Mouse (Mus musculus): ENCODE results near the gene Dscaml1. TPM values are rescaled to one million over a fixed set of nuclear protein-coding genes. Genes with fewer than 3 reads are reported as not detected.
"Not testable (repeated sequence)": the region's sequence is repeated elsewhere in the genome, so short reads cannot be mapped to it uniquely, and the experiment has no call there.

Gene Dscaml1
- polyA plus RNA-seq, 2 experiments from 2014 or later = not detected

DNA sequence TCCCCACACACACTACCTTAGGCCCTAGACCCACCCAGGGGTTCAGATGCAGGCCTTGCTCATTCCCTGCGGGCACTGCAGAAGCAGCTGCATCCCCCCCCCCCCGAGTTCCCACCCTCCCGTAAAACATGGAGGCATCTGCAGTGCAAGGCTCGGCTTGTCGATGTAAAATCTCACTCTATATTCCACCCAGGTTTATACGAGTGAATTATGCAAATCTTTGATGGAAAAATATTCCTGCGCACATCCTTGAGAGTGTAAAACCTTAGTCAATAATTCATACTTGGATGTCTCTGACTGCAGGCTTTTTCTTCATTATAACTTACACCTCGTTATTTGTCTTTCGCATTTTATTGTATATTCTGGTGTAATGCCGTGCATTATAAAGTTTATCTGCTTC lies 272.7 kb downstream of the Dscaml1 start:
- no peak for ATAC-seq

DNA sequence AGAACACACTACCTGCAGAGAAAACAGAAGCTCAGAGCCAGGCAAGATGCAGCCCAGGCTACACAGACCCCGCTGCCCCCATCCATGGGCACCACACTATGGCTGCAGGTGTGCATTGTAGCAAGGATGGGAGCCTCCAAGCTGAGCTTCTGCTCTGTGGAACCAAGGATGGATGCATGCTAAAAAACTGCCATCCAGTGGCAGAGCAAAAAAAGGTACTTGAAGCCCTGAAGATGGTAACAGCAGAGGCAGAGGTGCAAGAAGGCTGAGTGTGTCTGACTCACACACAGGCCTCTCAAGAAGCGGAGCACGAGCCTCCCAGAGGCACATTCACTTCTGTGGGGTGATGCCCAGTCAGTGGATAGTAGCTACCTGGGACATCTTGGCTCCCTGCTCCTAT lies 276.8 kb downstream of the Dscaml1 start:
- no peak for ATAC-seq

DNA sequence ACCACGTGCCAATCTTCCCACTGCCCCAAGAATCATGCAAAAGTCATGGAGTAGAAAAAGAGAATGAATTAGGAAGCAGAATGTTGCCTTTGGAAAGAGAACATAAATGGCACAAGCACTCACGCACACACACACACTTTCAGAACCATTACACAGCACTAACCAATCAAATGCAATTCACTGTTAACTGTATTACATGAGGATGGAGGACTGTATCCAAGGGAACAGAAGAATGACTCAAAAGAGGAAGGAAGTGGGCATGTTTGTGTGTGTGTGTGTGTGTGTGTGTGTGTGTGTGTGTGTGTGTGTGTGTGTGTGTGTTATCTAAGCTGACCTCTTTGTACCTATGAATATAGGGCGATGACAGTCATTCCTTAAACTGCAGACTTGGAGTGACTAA lies 278.0 kb downstream of the Dscaml1 start:
- ATAC-seq = no peak

DNA sequence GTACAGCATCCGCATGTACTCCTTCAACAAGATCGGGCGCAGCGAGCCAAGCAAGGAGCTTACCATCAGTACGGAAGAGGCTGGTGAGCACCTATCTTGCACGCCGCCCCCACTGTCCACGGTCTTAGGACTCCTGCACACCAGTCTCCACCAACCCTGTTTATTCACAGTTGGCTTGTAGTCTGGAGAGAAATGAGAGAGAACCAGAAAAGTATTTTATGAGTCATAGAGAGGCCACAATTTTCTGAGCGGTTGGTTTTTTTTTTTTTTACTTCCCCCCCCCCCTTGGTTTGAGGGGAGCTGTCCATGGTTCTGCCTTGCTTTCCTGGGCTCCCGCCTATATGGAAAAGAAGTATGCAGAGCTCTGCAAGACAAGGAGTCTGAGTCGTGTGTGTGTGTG lies 283.9 kb downstream of the Dscaml1 start:
- ATAC-seq = no peak

DNA sequence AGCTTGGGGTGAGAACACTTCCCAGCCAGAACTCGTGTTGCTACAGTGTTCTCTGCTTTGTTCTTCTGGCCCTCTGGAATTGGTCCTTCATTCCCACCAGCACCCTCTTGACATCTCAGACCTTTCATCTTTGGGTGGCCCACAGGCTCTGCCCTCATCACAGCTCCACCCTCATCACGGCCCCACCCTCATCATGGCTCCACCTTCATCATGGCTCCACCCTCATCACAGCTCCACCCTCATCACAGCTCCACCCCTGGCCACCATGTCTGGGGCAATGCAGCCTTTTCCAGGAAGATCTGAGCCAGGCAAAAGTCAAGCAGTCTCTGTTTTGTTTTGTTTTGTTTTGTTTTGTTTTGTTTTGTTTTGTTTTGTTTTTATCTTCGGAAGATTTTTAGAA lies 289.0 kb downstream of the Dscaml1 start:
- ATAC-seq = no peak

DNA sequence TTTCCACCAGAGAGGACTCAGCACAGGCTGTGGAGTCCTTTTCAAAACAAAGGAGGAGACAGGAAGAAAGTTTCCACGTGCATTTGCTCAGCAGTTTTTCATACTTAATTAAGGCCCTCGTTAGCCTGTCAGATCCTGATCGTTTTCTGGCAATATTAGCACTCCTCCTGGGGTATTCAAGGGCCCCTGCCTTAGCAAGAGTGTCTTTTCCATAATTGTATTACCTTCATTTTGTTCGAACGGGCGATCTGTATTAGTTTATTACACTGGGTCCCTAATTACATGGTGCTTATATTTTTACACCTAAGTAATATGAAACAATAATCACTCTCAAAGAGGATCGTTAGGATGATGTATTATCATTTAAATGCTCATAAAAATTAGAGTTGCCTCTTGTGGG lies 293.6 kb downstream of the Dscaml1 start:
- ATAC-seq = no peak

DNA sequence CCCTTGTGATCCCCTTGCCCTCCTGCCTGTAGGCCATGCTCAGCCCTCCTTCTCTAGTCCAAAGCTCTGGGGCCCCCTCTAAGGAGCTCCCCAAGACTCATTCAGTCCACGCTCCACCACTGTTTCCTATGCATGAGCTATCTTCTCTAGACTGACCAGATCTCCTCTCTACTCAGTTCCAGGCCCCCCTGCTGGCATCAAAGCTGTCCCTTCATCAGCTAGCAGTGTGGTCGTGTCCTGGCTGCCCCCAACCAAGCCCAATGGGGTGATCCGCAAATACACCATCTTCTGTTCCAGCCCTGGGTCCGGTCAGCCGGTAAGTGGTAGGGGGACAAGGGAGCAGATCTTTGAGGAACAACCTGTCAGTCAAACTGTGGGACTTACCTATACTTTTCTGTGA lies 305.4 kb downstream of the Dscaml1 start:
- no peak for ATAC-seq

DNA sequence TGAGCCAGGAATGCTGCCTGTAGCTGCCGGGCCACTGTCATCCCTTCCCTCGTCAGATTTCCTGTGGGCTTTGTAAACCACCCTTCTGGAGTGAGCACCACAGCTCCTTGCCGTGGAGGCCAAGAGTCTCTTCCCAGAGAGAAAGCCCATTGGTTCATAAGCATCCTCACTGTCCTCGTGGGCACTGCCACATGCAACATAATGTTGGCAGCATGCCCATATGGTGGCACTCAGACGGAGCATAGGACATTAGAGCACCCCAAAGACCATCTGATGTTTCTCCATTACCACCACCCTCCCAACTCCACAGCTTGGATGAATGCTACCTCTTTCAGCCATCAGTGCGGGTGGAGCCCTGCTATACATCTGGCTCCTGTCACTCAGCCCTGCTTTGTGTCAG lies 306.8 kb downstream of the Dscaml1 start:
- no peak for ATAC-seq

DNA sequence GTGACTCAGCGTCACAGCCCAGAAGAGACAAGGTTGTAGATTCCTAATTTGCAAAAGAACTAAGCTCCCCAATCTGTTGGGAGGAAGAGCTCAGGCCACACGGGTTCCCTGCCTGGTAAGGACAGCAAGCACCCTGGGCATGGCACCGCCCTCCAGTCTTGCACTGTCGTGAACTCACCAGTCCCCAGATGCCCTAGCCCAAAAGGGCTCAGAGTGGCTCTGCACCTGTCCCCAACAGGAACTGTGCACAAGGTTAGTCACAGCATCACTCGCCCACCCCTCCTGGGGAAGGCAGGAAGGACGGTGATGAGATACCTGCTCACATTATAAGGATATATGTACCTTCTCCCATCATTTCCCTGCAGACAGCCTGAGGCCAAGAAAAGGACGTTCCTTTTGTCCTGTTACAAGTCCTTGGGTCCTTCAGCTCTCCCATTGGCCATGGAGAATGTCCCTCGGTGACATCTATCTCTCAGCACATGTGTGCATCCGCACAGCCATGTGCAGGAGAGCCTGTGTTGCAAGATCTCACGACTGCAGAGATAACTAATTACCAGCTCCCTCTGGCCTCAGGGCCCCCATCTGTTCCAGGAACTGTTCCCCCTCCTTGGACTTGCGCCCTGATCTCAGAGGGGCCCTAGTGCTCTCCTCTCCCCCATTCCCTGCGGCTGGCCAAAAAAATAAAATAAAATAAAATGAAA lies 312.7 kb downstream of the Dscaml1 start:
- no peak for ATAC-seq

DNA sequence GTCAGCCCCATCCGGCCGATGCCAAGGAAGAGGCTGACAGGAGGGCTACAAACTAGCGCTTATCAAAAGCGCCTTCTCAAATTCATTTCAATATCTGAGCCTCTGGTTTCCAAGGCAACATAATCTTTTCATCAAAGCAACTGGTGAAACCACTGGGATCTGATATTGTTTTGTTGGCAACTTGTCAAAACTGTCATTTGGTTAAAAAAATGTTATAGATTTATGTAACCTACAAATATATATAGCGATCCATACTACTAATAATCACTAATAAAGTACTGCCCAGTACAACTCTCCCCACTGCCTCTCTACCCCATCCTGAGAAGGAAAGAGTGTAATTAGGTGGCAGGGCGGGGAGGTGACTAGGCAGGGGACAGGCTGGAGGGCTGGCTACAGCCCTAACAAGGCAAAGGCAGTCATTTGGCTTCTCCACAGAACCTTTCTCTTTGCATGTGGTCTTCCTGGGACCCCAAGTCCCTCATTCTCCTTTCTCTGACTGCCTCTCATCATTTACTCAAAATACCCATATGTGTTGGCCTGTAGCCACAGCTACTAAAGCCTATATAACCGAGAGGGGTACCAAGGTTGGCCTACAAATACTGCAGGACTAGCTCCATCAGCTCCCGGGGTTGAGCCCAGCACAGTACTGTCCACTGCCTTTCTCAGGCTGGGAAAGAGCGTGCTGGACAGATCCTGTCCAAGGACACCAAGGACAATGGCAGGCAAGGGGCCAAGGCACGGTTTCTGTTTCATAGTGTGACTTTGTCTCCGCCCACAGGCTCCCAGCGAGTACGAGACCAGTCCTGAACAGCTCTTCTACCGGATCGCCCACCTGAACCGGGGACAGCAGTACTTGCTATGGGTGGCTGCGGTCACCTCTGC lies 313.5 kb downstream of the Dscaml1 start:
- ATAC-seq = no peak

DNA sequence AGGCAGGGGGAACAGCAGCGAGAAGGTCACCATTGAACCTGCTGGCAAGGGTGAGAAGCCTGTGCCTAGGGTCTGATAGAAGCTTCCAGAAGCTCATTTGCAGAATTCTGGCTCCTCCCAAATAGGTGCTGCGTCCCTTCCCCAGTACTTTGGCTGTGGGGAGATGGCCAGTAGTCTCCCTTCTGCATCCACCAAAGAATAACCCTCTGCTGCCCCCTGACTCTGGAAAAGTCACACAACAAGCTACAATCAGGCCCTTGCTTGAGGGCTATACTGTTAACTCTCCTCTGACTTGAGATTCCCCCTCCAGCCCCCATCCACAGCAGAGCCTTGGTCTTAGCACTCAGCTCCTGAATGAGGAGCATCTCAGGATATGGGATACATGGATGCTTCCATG lies 314.2 kb downstream of the Dscaml1 start:
- no peak for ATAC-seq

DNA sequence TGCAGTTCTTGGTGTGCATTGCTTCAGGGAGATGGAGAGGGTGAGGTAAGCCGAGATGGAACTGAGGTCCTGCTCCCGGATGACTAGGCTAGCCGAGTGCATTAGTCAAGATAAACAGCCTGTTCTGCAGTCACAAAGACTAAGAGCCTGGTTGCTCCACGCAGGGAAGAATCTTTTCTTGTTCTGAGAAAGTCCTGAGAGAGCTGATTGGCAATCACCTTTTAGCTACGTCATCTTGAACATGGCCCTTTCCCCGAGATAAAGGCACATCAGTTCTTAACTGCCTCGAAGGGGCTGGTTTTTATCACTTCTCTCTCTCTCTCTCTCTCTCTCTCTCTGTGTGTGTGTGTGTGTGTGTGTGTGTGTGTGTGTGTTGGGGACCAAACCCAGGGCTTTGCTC lies 319.0 kb downstream of the Dscaml1 start:
- ATAC-seq = no peak

DNA sequence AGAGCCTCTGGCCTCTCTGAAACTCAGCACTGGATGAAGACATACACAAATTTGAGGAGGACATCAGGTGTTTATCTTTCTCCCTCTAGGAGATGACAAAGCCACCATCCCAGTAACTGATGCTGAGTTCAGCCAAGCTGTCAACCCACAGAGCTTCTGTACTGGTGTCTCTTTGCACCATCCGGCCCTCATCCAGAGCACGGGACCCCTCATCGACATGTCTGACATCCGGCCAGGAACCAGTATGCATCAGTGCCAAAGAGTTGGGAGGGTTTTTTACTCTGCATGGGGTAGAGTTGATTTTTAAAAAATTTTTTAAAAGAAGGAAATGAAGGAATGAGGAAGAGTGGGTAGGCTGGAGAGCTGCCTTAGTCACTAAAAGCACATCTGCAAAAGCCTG lies 323.5 kb downstream of the Dscaml1 start:
- ATAC-seq = no peak

DNA sequence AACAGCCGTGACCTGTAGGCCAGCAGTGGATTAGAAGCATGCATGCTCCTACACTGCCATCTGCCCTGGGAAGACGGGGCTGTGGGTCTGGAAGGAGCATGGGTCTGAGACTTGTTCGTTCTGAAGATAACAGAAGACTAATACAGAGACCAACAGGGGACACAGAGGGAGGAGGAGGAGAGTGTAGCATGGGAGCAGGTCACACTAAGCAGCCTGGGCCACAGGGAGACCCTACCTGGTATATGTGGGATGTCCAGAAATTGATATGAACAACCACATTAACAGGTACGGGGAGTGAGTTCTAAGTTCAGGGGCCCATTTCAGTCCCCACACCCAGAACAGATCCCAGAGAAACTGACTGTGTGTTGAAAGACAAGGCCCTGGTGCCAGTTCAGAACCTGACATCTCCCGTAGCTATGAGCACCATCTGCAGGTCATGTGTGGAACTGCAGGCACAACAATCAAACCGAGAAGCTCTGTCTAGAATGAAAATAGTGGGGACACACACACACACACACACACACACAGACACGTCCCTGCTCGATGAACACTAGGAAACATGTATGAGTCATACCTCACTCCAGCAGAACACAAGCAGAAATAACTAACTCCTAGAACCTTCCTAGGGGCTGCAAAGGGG lies 328.1 kb downstream of the Dscaml1 start:
- ATAC-seq = no peak

DNA sequence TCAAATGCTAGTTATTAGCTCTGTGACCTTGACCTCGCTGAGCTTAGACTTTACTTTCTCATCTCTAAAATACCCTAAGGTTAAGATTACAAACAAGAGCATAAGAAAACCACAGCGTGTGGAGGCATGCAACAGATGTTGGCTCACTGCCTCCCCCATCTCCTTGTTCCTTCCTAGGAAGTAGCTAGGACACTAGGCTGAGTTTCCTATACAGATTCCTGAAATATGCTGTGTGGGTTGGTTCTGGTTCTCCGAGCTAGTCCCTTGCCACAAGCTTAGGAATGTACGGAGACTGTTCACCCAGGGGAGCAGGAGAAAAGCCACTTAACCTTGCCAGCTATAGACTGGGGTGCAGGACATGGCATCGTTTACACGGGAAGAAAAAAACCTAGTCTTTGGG lies 339.8 kb downstream of the Dscaml1 start:
- ATAC-seq = no peak

DNA sequence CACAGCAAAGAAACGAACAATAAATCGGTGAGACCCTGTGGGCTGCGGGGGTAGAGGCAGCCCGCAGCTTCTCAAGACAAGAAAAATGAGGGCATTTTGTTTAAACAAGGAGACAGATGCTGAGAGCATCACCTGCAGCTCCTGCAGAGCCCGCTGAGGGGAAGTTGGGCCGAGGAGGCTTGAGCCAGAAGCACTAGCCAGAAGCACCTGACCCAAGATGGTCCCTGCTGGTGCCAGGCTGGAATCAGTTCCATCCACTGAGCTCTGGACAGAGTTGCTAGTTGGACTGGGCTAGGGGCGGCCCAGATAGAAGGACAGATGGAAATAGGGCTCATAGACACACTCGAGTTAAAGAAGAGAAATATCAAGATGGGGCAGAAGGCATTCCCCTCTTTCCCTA lies 340.7 kb downstream of the Dscaml1 start:
- no peak for ATAC-seq

DNA sequence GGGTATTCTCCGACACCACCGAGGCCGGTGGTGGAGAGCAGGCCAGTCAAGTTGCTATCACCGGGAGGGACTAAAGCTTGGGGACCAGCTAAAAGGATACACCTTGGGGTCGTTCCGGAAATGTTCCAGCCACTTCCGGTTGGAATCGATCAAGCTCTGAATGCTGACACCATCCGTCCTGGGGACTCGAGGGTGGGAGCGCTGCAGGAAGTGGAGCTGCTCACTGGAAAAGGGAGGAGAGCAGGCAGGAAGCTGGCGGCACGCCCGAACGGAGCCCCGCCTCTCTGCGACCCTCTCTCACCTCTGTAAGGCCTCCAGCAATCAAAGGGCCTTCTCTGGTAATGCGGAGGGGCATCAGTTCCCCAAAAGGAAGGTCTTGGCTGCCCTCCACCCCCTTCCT lies 342.0 kb downstream of the Dscaml1 start:
- no peak for ATAC-seq

DNA sequence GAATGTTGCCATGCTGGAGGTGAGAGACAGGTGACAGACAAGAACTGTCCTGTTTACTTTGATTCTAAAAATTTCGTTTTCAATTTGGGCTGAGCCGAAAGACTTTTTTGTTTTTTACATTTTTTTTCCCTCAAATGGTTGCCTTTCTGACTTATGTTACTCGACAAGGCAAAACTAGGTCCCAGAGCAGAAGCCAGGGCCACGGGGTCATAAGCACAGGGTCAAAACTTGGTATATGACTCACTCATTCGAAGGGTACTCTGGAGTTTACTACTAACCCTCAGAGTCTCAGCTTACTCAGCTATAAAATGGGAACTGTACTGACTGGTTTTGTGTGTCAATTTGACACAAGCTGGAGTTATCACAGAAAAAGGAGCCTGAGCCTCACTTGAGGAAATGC lies 343.2 kb downstream of the Dscaml1 start:
- ATAC-seq = no peak

DNA sequence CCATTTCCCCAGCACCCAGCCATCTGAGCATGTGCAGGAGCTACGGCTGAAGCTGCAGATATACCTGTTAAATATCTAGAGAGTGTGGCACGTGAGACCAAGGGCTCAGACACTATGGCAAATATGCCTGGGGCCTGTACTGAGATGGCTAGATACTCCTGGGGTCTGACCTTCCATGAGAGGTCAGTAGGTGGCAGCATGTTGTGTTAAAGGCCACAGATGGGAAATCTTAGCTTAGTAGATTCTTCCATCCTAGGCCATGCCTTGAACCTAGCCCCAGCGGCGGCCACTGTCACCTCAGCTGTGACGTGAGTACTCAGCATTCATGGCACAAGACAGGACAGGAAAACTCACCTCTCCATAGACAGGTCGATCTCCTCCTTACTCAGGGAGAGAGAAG lies 347.7 kb downstream of the Dscaml1 start:
- no peak for ATAC-seq

DNA sequence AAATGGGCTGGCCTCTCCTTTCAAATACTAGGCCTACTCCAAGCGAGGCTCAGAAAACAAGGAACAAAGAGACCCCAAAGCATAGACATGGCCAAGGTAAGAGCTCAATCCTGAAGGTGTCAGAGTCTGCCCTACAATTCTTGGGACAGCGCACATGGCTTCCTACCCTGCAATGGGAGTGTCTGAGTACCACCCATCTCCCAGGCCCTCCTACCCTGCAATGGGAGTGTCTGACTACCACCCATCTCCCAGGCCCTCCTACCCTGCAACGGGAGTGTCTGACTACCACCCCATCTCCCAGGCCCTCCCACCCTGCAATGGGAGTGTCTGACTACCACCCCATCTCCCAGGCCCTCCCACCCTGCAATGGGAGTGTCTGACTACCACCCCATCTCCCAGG lies 349.7 kb downstream of the Dscaml1 start:
- not testable (repeated sequence) for ATAC-seq

DNA sequence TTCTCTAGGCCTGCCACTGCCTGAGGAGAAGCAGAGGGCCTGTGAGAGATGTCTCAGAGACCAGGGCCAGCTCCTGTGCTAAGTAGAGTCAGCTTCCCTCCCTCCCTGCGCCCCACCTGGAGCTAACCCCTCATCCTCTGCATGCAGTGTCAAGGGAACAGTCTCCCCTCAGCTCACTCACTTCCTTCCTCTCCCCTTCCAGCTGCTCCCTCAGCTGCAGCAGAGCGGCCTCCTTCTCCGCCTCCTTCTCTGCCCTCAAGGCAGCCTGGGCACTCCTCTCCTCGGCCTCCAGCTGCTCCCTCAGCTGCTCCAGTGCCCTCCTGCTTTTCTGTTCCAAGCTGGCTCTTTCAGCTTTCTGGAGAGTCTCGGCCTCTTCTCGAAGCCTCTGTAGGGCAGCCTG lies 352.8 kb downstream of the Dscaml1 start:
- no peak for ATAC-seq

DNA sequence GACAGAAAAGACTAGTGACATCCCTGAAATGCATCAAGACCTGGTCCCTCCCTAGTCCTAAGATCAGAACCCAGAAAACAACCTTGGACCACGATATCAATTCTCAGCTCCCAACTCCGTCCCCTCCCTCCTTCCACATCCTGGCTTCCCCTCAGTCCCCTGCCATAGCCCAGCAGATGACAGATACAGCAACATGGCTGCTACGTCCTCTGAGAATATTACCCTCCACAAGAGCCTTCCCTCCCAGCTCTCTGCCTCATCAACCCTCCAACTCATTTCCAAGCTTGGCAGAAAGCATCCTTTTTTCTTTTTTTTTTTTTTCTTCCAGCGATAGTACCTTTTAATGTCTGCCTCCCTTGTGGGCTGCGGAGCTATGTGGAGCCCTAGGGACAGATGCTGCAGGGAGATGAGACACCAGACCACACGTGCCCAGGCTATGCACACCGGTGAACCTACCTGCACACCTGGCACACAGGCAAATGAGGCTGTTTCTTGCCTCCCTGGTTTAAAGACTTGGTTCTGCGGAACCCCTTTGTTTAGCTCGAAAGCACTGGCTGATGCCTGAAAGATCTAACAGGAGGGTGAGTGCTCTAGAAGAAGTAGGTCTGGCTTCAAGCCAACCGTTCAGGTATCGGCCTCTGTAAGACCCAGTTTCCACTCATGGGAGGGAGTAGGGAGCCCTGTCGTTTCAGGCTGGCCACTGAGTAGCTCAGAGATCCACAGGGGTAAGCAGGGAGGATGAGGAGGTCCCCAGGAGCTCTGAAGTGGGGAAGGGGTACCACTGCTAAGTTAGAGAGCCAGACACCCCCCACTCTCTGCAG lies 357.0 kb downstream of the Dscaml1 start:
- ATAC-seq = no peak

DNA sequence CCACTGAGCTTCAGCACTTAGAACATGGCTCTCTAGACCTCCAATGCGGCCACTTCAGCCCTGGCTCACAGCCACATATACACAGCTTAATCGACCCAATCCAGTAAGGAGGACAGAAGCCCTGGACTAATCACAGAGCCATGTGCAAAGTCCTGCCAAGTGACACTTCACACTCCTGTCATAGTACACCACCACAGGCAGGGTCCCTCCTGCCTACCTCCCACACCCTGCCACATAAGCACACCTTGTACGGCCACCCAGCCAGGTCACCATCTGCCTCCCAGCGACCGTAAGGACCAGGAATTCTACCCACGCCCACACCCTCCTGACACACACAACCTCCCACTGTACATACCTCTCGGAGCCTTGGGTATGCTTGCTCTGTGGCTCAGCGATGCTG lies 360.6 kb downstream of the Dscaml1 start:
- ATAC-seq = no peak

Data from activated CD4-positive, CD25-positive, alpha-beta regulatory T cell, adult 4 months (primary cell).